Mouse (Mus musculus) limb, embryonic 13.5 days (tissue): ENCODE results near the gene Nav3. TPM values are rescaled to one million over a fixed set of nuclear protein-coding genes. Genes with fewer than 3 reads are reported as not detected.

ENCODE experiments used
- ATAC-seq: fragments of 200-750 bp; cut with Nextera tagmentation; 2 replicates; pipeline ENCODE4 v1.8.0; 2017; ENCODE audit warnings: low read depth, moderate number of reproducible peaks, moderate TSS enrichment; ENCODE audit not compliant: low FRiP score
- H3K27ac ChIP-seq: fragments of 300-500 bp; sonication (generic); 2 replicates; pipeline ENCODE4 v1.5.1; 2015; ENCODE audit warnings: inconsistent platforms, mild to moderate bottlenecking, moderate library complexity
- H3K27me3 ChIP-seq: fragments of 300-500 bp; sonication (generic); 2 replicates; pipeline ENCODE4 v1.6.1; 2015; ENCODE audit warnings: mild to moderate bottlenecking, inconsistent platforms
- H3K36me3 ChIP-seq: fragments of 300-500 bp; sonication (generic); 2 replicates; pipeline ENCODE4 v1.6.1; 2015; ENCODE audit warnings: inconsistent platforms, mild to moderate bottlenecking, moderate library complexity
- H3K4me1 ChIP-seq: fragments of 300-500 bp; sonication (generic); 2 replicates; pipeline ENCODE4 v1.6.1; 2015; ENCODE audit warnings: inconsistent platforms
- H3K4me2 ChIP-seq: fragments of 300-500 bp; sonication (generic); replicated peaks from 2 replicates; pipeline ENCODE4 v1.6.1; 2015; ENCODE audit warnings: inconsistent platforms, mild to moderate bottlenecking, moderate library complexity
- H3K4me3 ChIP-seq: fragments of 300-500 bp; sonication (generic); 2 replicates; pipeline ENCODE4 v1.5.1; 2015; ENCODE audit warnings: moderate library complexity, mild to moderate bottlenecking, inconsistent platforms
- H3K9ac ChIP-seq: fragments of 300-500 bp; sonication (generic); 2 replicates; pipeline ENCODE4 v1.6.1; 2015; ENCODE audit warnings: mild to moderate bottlenecking, inconsistent platforms
- H3K9me3 ChIP-seq: fragments of 300-500 bp; sonication (generic); 2 replicates; pipeline ENCODE4 v1.6.1; 2016; ENCODE audit warnings: inconsistent platforms
- WGBS: fragments of 180-500 bp; shearing (Covaris S2); methylation state at CpG from one replicate; pipeline ENCODE4 v1.1.7; 2015; 5-methylcytosine and 5-hydroxymethylcytosine counted together
- polyA plus RNA-seq: library from polyadenylated mRNA; unstranded; fragments of >200 nt; fragmentation: Nextera tagmentation; extraction: Ambion mirVana; gene quantifications from 2 replicates; pipeline ENCODE4 v1.2.1, GENCODE M21; 2015

Gene Nav3
- polyA plus RNA-seq, 1 experiment from 2014 or later = 5.5 TPM

DNA sequence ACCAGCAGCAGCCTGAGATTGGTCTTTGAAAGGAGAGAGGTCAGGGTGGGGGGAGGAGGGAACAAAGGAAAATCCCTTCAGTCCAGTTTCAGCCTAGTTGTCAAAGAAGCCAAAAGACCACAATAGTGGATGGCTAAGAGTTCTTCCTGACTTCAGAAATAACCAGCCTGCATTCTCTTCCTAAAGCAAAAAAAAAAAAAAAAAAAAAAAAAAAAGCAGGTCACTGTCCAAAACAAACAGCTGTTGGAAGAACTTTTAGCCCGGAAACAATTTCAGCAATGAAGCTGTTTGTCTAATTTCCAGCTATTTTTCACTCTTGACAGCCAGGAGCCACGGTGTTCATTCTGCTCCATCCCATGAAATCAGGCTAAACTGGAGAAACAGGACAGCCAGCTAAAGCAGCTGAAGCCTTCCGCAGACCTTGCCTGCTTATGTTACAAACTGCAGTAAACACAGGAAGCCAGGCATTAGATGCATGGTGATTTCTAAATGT, 455.2 kb downstream of the Nav3 start:
- Histone ChIP-seq H3K4me2 (no peak overlapping the region), H3K27ac (no peak overlapping the region)
- WGBS = 15% methylated on average over 3 of the region's 3 CpGs

DNA sequence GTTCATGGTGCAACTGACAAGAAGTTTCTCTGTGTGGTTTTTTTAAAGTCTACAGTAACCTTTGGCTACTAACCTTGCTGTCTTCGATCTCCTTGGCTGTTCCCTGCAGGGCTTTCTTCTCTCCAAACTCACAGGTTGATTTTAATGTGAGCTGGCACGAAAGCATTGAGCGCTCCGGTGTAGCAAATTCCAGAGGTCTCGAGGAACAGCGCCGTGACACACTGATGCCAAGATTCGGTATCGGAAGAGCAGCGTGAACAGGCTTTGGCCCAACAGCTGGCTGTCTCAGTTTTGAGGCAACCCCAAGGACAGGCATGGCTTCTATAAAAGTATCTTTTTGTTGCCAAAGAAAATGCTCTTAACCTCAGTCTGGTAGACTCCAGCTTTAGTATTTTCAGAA, 456.1 kb downstream of the Nav3 start:
- H3K4me2 ChIP-seq = peak overlapping the region; percentile 23

More for the DNA sequence above, 455.2 kb downstream of the Nav3 start:
- ATAC-seq = peak; percentile 54
- no peaks in the 10 kb centered on the region for H3K36me3 ChIP-seq
- H3K4me1 ChIP-seq = no peaks in the 10 kb centered on the region
- H3K9ac ChIP-seq = no peak overlapping the region
- no peaks in the 10 kb centered on the region for H3K9me3 ChIP-seq
- H3K27me3 ChIP-seq = no peaks in the 10 kb centered on the region; the same call in 1 of the 2 replicates
- H3K4me3 ChIP-seq = no peak overlapping the region

DNA sequence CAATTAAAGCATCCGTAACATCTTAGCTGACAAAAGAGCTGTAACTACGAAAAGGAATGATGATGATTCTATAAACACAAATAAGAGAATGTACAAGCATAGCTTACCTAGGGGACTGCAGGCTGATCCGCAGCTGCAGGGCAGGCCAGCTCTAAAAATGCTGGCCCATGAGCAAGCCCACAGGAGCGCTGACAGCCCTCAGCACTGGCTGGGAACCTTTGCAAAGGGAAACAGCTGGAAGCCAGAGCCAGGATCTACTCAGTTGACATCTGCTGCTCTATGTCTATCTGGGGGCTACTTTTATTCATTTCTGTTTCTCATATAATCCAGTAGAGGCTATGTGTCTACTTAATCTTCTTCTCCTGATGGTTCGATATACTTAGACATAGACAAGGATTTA, 461.7 kb downstream of the Nav3 start:
- Histone ChIP-seq H3K4me2 (no peak overlapping the region), H3K4me3 (no peak overlapping the region), H3K27ac (no peak overlapping the region), H3K36me3 (no peaks in the 10 kb centered on the region), H3K9me3 (no peaks in the 10 kb centered on the region), H3K4me1 (no peaks in the 10 kb centered on the region), H3K27me3 (no peaks in the 10 kb centered on the region), H3K9ac (no peak overlapping the region)
- peak; percentile 57; the same call in 1 of the 2 replicates for ATAC-seq
- WGBS = 64% methylated on average over 5 of the region's 5 CpGs

More for the DNA sequence above, 456.1 kb downstream of the Nav3 start:
- H3K27me3 ChIP-seq = no peaks in the 10 kb centered on the region; the same call in 1 of the 2 replicates
- no peaks in the 10 kb centered on the region for H3K36me3 ChIP-seq
- H3K9ac ChIP-seq = no peak overlapping the region
- no peaks in the 10 kb centered on the region for H3K9me3 ChIP-seq
- no peak for ATAC-seq
- no peaks in the 10 kb centered on the region for H3K4me1 ChIP-seq
- H3K27ac ChIP-seq = no peak overlapping the region
- 76% methylated on average over 10 of the region's 10 CpGs for WGBS
- no peak overlapping the region for H3K4me3 ChIP-seq

DNA sequence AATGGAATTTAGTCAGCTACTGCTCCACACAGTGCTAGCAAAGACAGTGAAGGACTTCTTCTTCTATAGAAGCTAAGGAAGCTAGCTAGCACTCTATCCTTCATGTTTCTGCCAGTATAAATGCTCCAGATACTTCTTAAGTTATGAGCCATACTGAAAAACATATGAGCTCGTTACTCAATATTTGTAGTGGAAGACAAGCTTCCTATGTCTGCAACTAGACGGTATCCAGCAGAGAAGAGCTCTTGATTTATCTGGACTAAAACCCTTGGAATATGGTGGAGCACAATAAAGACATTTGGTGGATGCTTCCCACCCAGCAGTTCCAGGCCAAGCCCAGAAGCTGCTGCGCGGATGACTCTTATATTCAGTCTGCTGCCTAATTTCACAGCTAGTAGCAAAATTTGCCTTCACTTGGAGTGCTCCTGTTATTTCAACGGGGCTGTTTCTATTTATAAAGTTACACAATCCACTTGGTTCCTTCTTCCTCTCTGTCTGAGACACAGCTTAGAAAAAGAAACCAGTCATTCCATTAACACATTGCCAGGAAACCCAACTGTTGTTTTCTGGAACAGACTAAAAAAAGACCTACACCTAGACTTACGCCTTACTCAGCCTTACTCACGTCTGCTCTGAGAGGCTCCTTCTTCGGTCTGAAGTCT, 470.0 kb downstream of the Nav3 start:
- Histone ChIP-seq H3K27ac (no peak overlapping the region), H3K4me2 (no peak overlapping the region), H3K36me3 (no peaks in the 10 kb centered on the region), H3K9me3 (no peaks in the 10 kb centered on the region), H3K4me3 (no peak overlapping the region), H3K27me3 (no peaks in the 10 kb centered on the region), H3K9ac (no peak overlapping the region), H3K4me1 (no peaks in the 10 kb centered on the region)
- no peak for ATAC-seq
- 81% methylated on average over 8 of the region's 8 CpGs for WGBS

DNA sequence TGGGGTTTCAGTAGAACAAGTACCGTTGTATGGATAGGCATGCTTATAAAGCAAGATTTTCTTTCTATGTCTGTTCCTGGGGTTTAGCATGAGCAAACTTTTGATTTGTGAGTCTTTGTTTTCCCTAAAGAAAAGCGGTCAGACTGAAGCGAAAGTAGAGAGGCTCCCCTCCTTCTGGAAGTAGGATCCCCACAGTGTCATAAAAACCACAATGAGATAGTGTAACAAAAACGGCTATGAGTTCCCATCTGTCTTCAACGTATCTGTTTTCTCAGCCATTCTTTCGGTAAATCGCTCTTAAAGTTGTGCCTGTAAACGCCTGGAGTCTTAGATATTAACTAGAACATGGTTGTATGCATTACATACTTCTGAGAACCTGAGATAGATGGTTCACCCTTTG, 479.7 kb downstream of the Nav3 start:
- H3K27ac ChIP-seq = no peak overlapping the region
- H3K4me2 ChIP-seq = no peak overlapping the region
- no peak overlapping the region for H3K9ac ChIP-seq
- H3K4me1 ChIP-seq = no peaks in the 10 kb centered on the region
- no peaks in the 10 kb centered on the region for H3K36me3 ChIP-seq
- H3K9me3 ChIP-seq = no peaks in the 10 kb centered on the region
- no peaks in the 10 kb centered on the region for H3K27me3 ChIP-seq
- no peak; the same call in 1 of the 2 replicates for ATAC-seq
- WGBS = 68% methylated on average over 8 of the region's 8 CpGs
- H3K4me3 ChIP-seq = no peak overlapping the region

DNA sequence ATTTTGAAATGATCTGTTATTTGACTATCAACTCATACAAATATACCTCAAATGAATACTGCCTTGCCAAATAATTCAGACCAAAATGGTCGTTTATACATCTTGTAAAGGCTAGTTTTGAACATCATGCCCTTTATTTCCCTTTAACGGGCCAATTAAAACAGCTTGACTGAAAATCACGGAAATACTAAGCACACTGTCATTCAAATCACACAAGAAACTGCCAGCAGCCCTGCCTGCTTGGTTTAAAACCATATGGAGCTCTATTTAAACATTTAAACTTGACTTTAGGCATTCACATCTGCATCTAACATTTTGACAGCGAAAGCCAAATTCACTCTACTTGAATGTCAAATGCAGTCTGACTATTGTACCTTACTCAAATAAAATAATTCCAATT, 481.8 kb downstream of the Nav3 start:
- H3K9ac ChIP-seq = no peak overlapping the region
- no peaks in the 10 kb centered on the region for H3K36me3 ChIP-seq
- ATAC-seq = no peak
- H3K27me3 ChIP-seq = no peaks in the 10 kb centered on the region
- no peak overlapping the region for H3K4me2 ChIP-seq
- WGBS = 48% methylated on average over 4 of the region's 4 CpGs
- H3K27ac ChIP-seq = no peak overlapping the region
- no peaks in the 10 kb centered on the region for H3K9me3 ChIP-seq
- no peak overlapping the region for H3K4me3 ChIP-seq
- no peaks in the 10 kb centered on the region for H3K4me1 ChIP-seq

DNA sequence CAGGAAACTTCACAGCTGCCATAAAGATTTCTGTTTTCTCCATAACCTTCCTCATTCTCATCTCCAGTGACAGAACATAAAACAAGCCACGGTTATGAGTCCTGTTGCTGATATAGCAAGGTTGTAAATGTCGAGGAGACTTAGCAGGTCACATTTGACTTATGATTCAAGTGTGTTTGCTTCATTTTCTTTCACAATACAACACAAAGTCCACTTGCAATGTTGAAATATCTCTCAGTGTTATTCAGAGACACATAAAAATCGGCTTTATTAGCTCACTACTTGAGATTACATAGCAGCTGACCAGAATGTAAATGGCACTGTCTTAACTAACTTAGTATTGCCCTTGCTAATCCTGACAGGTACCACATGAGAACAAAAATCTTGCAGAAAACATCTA, 482.5 kb downstream of the Nav3 start:
- no peak overlapping the region for H3K4me3 ChIP-seq
- H3K27ac ChIP-seq = no peak overlapping the region
- no peak overlapping the region for H3K9ac ChIP-seq
- H3K9me3 ChIP-seq = no peaks in the 10 kb centered on the region
- no peaks in the 10 kb centered on the region for H3K36me3 ChIP-seq
- no peaks in the 10 kb centered on the region for H3K4me1 ChIP-seq
- no peaks in the 10 kb centered on the region for H3K27me3 ChIP-seq
- no peak for ATAC-seq
- WGBS = 41% methylated on average over 3 of the region's 3 CpGs
- H3K4me2 ChIP-seq = no peak overlapping the region

DNA sequence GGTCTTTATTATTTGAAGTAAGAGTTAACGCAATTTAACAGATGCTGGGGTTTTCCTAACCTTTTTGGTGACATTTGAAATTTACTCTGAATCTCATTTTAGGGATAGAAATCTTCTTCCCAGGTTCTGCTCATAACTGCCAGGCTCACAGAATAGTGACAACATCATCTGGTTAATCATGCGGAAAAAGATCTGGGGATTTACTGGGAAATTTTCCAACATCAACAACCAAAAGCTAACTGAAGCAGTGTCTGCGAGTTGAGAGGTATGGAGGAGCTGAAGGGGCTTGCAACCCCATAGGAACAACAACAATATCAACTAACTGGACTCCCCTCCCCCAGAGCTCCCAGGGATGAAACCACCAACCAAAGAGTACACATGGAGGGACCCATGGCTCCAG, 505.7 kb downstream of the Nav3 start:
- WGBS = 72% methylated on average over 3 of the region's 3 CpGs
- Histone ChIP-seq H3K9ac (no peak overlapping the region), H3K4me1 (no peaks in the 10 kb centered on the region), H3K36me3 (no peaks in the 10 kb centered on the region), H3K4me3 (no peak overlapping the region), H3K27me3 (no peaks in the 10 kb centered on the region), H3K27ac (no peak overlapping the region), H3K4me2 (no peak overlapping the region), H3K9me3 (no peaks in the 10 kb centered on the region)
- no peak for ATAC-seq

DNA sequence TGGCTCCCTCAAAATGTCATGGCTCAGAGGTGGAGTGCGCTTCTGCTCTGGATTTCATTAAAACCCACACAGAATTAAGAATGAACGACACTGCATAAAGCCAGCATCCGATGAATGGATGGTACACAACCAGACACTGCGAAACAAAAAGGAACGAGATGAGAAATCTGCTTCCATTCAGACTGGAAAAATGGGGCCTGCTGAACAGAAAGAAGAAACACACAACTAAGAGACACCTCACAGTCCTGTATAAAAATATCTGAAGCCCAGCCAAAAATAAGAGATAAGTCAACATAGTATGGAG, 526.7 kb downstream of the Nav3 start:
- no peaks in the 10 kb centered on the region for H3K36me3 ChIP-seq
- no peak overlapping the region for H3K4me2 ChIP-seq
- ATAC-seq = no peak
- no peaks in the 10 kb centered on the region for H3K9me3 ChIP-seq
- H3K9ac ChIP-seq = no peak overlapping the region
- no peaks in the 10 kb centered on the region for H3K27me3 ChIP-seq
- 44% methylated on average over 5 of the region's 5 CpGs for WGBS
- no peak overlapping the region for H3K27ac ChIP-seq
- peaks cover 8% of the 10 kb centered on the region for H3K4me1 ChIP-seq
- no peak overlapping the region for H3K4me3 ChIP-seq

DNA sequence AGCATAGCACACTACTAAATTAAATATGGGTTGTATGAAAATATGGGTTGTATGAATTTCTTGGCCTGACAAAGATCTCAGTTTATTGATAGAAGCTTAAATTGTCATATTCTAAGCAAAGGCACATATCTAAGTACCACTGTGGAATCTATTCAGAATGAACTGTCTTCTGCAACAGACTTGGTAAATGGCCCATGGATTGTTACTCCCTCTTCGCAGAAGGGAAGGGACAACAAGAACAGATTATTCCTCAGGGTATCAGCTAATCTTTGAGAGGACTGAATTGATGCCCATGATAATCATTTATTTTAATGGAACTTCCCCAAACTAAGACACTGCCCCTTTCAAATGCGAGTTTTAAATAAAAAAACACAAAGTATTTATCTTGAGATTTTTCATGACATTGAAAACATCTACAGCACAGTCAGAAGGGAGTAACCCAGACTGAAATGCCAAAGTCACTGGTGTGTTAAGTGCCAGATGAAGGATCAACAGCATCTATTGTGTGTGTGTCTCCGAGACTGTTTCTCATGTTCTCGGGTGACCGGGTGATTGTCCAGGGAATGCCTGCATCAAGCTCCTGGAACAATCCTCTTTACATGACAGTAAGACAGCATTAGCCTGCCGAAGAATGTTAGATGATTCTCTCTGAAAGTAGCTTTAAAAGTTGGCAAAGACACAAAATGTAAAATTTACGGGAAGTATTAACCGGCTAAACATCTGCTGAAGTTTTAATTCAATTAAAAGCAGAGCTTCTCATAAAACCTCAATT, 527.3 kb downstream of the Nav3 start:
- WGBS = 52% methylated on average over 8 of the region's 8 CpGs
- no peak for ATAC-seq

DNA sequence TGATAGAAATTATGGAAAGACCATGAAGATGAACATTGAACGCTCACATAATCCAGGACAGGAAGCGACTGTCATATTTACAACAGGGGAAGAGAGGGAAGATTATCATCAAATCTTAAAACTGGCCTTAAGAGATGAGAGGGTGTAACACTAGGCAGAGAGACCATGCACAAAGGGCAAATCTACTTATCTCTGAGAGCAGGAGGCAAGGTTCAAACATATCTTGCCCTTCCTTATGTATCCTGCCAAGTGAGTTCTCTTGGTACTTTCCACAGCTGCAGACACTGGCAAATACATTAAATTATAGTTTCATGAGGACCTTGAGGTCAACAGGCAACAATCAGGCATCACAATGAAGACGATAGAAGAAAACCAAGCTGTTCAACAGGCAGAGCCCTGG, 529.9 kb downstream of the Nav3 start:
- 81% methylated on average over 3 of the region's 3 CpGs for WGBS
- no peak overlapping the region for H3K27ac ChIP-seq
- ATAC-seq = no peak
- peaks cover 9% of the 10 kb centered on the region for H3K4me1 ChIP-seq
- no peak overlapping the region for H3K4me3 ChIP-seq
- H3K9ac ChIP-seq = no peak overlapping the region
- H3K4me2 ChIP-seq = no peak overlapping the region
- no peaks in the 10 kb centered on the region for H3K27me3 ChIP-seq
- no peaks in the 10 kb centered on the region for H3K36me3 ChIP-seq
- no peaks in the 10 kb centered on the region for H3K9me3 ChIP-seq

More for the DNA sequence above, 527.3 kb downstream of the Nav3 start:
- no peak overlapping the region for H3K4me3 ChIP-seq
- no peak overlapping the region for H3K9ac ChIP-seq
- H3K27ac ChIP-seq = no peak overlapping the region
- H3K9me3 ChIP-seq = no peaks in the 10 kb centered on the region
- H3K36me3 ChIP-seq = no peaks in the 10 kb centered on the region
- H3K4me2 ChIP-seq = no peak overlapping the region
- no peaks in the 10 kb centered on the region for H3K27me3 ChIP-seq
- H3K4me1 ChIP-seq = peaks cover 8% of the 10 kb centered on the region

DNA sequence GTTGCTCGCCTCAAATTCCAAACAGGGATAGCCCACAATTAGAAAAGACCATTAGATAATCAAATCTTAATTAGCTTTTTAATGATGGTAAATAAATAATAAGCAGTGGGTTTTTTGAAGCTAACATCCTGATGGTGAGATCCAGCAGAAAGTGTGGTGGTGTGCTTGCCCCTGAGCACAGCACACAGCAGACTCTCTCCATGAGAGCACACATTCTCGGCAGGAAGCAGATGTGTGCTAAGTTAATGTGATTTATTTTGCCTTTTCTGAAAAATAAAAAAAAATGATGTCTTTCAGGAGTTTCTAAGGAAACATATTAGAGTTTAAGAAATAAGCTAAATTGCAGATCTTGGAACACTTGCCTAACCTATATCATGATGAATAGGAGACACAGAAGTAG, 531.9 kb downstream of the Nav3 start:
- Histone ChIP-seq H3K27ac (no peak overlapping the region), H3K36me3 (no peaks in the 10 kb centered on the region), H3K4me1 (peaks cover 8% of the 10 kb centered on the region), H3K4me3 (no peak overlapping the region), H3K9me3 (no peaks in the 10 kb centered on the region), H3K9ac (no peak overlapping the region), H3K4me2 (no peak overlapping the region), H3K27me3 (no peaks in the 10 kb centered on the region)
- WGBS = 72% methylated on average over 2 of the region's 2 CpGs
- no peak for ATAC-seq
